Mouse (Mus musculus): ENCODE results near the gene Tbc1d4. TPM values are rescaled to one million over a fixed set of nuclear protein-coding genes. Genes with fewer than 3 reads are reported as not detected.

Tbc1d4 gene
- total and polyA plus RNA-seq, 2 experiments = 0.82 to 3.2 TPM

DNA sequence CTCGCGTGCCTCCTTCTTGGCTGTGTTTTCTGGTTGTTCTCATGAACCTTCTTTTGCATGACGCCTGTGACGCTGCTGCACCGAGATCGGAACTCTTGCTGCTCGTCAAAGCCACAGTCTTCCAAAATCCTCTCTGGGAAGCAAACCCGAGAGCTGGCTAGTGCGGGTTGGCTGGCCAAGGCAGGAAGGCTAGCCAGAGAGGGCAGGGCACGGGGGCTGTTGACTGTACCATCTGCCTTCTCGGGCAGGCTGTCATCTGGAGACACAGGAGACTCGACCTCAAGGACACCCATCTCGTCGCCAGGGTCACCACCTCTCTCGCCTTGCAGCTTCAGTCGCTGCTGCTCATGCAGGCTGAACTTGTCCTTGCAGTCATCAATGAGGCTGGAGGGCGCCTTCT lies 101.8 kb downstream of the Tbc1d4 start:
- no peak for TF ChIP-seq POLR2A (IDR thresholded peaks at IDR 0.05; ENCODE audit: extremely low read depth, insufficient read depth, low read length)
- TF ChIP-seq CTCF (IDR thresholded peaks at IDR 0.05; ENCODE audit: low read depth, low read length) = no peak
- Histone ChIP-seq H3K36me3 (ENCODE audit: control insufficient read depth, insufficient read depth, low read length) (no peaks in the 10 kb centered on the region), H3K9ac (ENCODE audit: low read depth, low read length) (no peak overlapping the region), H3K27me3 (ENCODE audit: control insufficient read depth, insufficient read depth, low read length) (no peaks in the 10 kb centered on the region), H3K79me2 (ENCODE audit: control insufficient read depth, insufficient read depth, low read length) (no peaks in the 10 kb centered on the region), H3K4me3 (ENCODE audit: insufficient read depth, low read depth, low read length) (no peak overlapping the region), H3K4me1 (ENCODE audit: control insufficient read depth, insufficient read depth, low read length) (no peaks in the 10 kb centered on the region), H3K27ac (replicated peaks; ENCODE audit: insufficient read depth, low read depth, low read length) (no peak overlapping the region)
- 81% methylated on average over 17 of the region's 17 CpGs for WGBS
- no peak for DNase-seq (ENCODE audit: extremely low read depth, low read depth, low spot score)

DNA sequence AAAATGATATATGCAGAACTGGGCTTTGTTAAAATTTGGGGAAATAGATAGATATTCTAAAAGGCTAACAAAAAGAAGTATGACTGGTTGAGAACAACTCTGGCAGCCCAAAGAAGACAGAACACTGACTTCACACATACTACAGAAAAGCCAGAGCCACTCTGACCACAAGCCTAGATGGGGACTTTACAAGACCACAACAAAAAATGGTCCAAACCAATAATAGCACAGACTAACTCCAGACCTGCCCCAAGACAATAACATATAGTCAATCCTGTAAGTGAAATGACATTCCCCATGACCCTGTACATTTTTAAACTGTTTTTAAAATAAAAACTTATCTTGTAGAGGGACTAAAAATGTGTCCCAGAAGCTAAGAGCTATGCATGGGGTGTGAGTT lies 103.2 kb downstream of the Tbc1d4 start:
- DNase-seq (ENCODE audit: extremely low read depth, low read depth, low spot score) = no peak
- no peaks in the 10 kb centered on the region for H3K36me3 ChIP-seq (ENCODE audit: control insufficient read depth, insufficient read depth, low read length)

GRCm38 (mm10) chr14:101504473-101505200 lies 104.4 kb downstream of the Tbc1d4 start:
- Histone ChIP-seq H3K27me3 (ENCODE audit: control insufficient read depth, insufficient read depth, low read length) (no peaks in the 10 kb centered on the region), H3K79me2 (ENCODE audit: control insufficient read depth, insufficient read depth, low read length) (no peaks in the 10 kb centered on the region), H3K36me3 (ENCODE audit: control insufficient read depth, insufficient read depth, low read length) (no peaks in the 10 kb centered on the region), H3K4me1 (ENCODE audit: control insufficient read depth, insufficient read depth, low read length) (no peaks in the 10 kb centered on the region), H3K4me3 (ENCODE audit: insufficient read depth, low read depth, low read length) (no peak overlapping the region), H3K9ac (ENCODE audit: low read depth, low read length) (no peak overlapping the region), H3K27ac (replicated peaks; ENCODE audit: insufficient read depth, low read depth, low read length) (no peak overlapping the region)
- 88% methylated on average over 13 of the region's 13 CpGs for WGBS
- no peak for DNase-seq (ENCODE audit: extremely low read depth, low read depth, low spot score)
- no peak for TF ChIP-seq CTCF (IDR thresholded peaks at IDR 0.05; ENCODE audit: low read depth, low read length)
- TF ChIP-seq POLR2A (IDR thresholded peaks at IDR 0.05; ENCODE audit: extremely low read depth, insufficient read depth, low read length) = no peak

More for the DNA sequence above, 103.2 kb downstream of the Tbc1d4 start:
- no peak for TF ChIP-seq CTCF (IDR thresholded peaks at IDR 0.05; ENCODE audit: low read depth, low read length)
- no peak for TF ChIP-seq POLR2A (IDR thresholded peaks at IDR 0.05; ENCODE audit: extremely low read depth, insufficient read depth, low read length)
- Histone ChIP-seq H3K4me1 (ENCODE audit: control insufficient read depth, insufficient read depth, low read length) (no peaks in the 10 kb centered on the region), H3K9ac (ENCODE audit: low read depth, low read length) (no peak overlapping the region), H3K27me3 (ENCODE audit: control insufficient read depth, insufficient read depth, low read length) (no peaks in the 10 kb centered on the region), H3K4me3 (ENCODE audit: insufficient read depth, low read depth, low read length) (no peak overlapping the region), H3K27ac (replicated peaks; ENCODE audit: insufficient read depth, low read depth, low read length) (no peak overlapping the region), H3K79me2 (ENCODE audit: control insufficient read depth, insufficient read depth, low read length) (no peaks in the 10 kb centered on the region)

DNA sequence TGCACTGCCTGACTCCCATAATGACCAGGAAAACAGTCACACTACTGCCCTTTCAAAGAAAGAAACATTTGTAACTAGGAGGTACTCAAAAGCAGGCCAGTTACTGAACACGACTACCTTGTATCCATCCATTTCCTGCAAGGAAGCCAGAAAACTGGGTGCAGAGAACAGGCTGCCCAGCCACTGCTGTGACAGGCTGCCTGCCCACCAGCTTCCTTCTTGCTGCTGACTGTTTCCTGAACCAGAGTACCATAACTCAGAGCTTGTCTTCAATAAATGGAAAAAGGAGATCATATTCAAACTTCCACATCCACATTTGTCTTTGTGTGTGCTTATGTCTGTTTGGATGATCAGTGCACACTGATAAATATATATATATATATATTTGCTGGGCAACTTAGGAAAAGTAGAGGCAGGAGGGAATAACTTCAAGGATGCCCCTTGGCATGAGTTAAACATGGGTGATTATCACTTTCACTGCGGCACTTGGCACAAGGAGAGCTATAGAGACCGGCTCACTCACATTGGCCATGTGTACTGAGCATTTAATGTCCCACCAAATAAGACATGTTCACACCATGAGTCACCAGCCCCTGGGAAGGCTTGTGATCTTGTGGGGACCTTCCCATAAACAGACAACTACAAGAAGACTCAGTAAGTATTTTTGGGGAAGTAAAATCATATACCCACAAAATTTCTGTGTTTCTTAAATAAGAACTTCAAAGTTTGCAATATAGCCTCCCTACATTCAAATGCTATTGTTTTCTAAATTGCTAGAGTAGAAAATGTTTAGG lies 105.6 kb downstream of the Tbc1d4 start:
- TF ChIP-seq CTCF (IDR thresholded peaks at IDR 0.05; ENCODE audit: low read depth, low read length) (no peak), POLR2A (IDR thresholded peaks at IDR 0.05; ENCODE audit: extremely low read depth, insufficient read depth, low read length) (no peak)
- Histone ChIP-seq H3K27ac (replicated peaks; ENCODE audit: insufficient read depth, low read depth, low read length) (no peak overlapping the region), H3K4me3 (ENCODE audit: insufficient read depth, low read depth, low read length) (no peak overlapping the region), H3K79me2 (ENCODE audit: control insufficient read depth, insufficient read depth, low read length) (no peaks in the 10 kb centered on the region), H3K27me3 (ENCODE audit: control insufficient read depth, insufficient read depth, low read length) (no peaks in the 10 kb centered on the region), H3K9ac (ENCODE audit: low read depth, low read length) (no peak overlapping the region), H3K36me3 (ENCODE audit: control insufficient read depth, insufficient read depth, low read length) (no peaks in the 10 kb centered on the region), H3K4me1 (ENCODE audit: control insufficient read depth, insufficient read depth, low read length) (no peaks in the 10 kb centered on the region)
- WGBS = 87% methylated on average over 3 of the region's 3 CpGs
- no peak for DNase-seq (ENCODE audit: extremely low read depth, low read depth, low spot score)

- WGBS = 92% methylated on average over 6 of the region's 6 CpGs
- no peak for DNase-seq (ENCODE audit: extremely low read depth, low read depth, low spot score)
- Histone ChIP-seq H3K36me3 (ENCODE audit: control insufficient read depth, insufficient read depth, low read length) (no peaks in the 10 kb centered on the region), H3K4me3 (ENCODE audit: insufficient read depth, low read depth, low read length) (no peak overlapping the region), H3K27ac (replicated peaks; ENCODE audit: insufficient read depth, low read depth, low read length) (no peak overlapping the region), H3K4me1 (ENCODE audit: control insufficient read depth, insufficient read depth, low read length) (no peaks in the 10 kb centered on the region), H3K27me3 (ENCODE audit: control insufficient read depth, insufficient read depth, low read length) (no peaks in the 10 kb centered on the region), H3K9ac (ENCODE audit: low read depth, low read length) (no peak overlapping the region), H3K79me2 (ENCODE audit: control insufficient read depth, insufficient read depth, low read length) (no peaks in the 10 kb centered on the region)
- no peak for TF ChIP-seq CTCF (IDR thresholded peaks at IDR 0.05; ENCODE audit: low read depth, low read length)
Measured at GRCm38 (mm10) chr14:101501868-101502267, 107.1 kb downstream of the Tbc1d4 start.

DNA sequence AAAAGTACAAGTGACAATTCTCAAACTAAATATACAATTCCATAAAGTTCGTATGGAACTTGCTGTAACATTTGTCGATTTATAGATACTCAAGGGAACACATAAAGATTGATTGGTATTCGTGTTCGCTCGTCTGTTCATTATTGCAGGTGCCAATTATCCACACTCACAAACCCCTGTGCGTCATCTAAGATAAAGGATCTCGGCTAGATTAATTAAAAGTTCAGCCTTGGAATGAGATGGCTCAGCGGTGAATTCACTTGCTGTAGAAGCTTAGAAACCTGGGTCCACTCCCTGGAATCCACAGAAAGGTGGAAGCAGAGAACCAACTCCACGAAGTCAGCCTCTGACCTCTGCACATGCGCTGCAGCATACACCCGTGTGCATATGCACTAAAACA lies 107.5 kb downstream of the Tbc1d4 start:
- WGBS = 92% methylated on average over 11 of the region's 11 CpGs
- DNase-seq (ENCODE audit: extremely low read depth, low read depth, low spot score) = no peak
- Histone ChIP-seq H3K4me3 (ENCODE audit: insufficient read depth, low read depth, low read length) (no peak overlapping the region), H3K27ac (replicated peaks; ENCODE audit: insufficient read depth, low read depth, low read length) (no peak overlapping the region), H3K79me2 (ENCODE audit: control insufficient read depth, insufficient read depth, low read length) (no peaks in the 10 kb centered on the region), H3K9ac (ENCODE audit: low read depth, low read length) (no peak overlapping the region), H3K27me3 (ENCODE audit: control insufficient read depth, insufficient read depth, low read length) (no peaks in the 10 kb centered on the region), H3K4me1 (ENCODE audit: control insufficient read depth, insufficient read depth, low read length) (no peaks in the 10 kb centered on the region), H3K36me3 (ENCODE audit: control insufficient read depth, insufficient read depth, low read length) (no peaks in the 10 kb centered on the region)
- TF ChIP-seq POLR2A (IDR thresholded peaks at IDR 0.05; ENCODE audit: extremely low read depth, insufficient read depth, low read length) (no peak), CTCF (IDR thresholded peaks at IDR 0.05; ENCODE audit: low read depth, low read length) (no peak)
